Mouse (Mus musculus) bone marrow macrophage, adult 2 months (primary cell): Measurements from ENCODE around the gene Spred1. TPM values are rescaled to one million over a fixed set of nuclear protein-coding genes. Genes with fewer than 3 reads are reported as not detected.

ENCODE experiments used
- H3K27ac ChIP-seq: 2 replicates; pipeline ENCODE4 v1.5.1; 2012; ENCODE audit warnings: low read depth, low read length; ENCODE audit not compliant: insufficient read depth
- H3K4me1 ChIP-seq: 2 replicates; pipeline ENCODE4 v1.6.1; 2012; ENCODE audit warnings: low read length; ENCODE audit not compliant: control insufficient read depth, insufficient read depth
- H3K4me3 ChIP-seq: 2 replicates; pipeline ENCODE4 v1.5.1; 2012; ENCODE audit warnings: mild to moderate bottlenecking, low read length, moderate library complexity; ENCODE audit not compliant: insufficient read depth
- CTCF ChIP-seq: IDR thresholded peaks from 2 replicates; pipeline ENCODE4 v1.5.1; 2012; ENCODE audit warnings: low read depth, mild to moderate bottlenecking, low read length, moderate library complexity
- POLR2A ChIP-seq: IDR thresholded peaks from 2 replicates; pipeline ENCODE4 v1.6.1; 2012; ENCODE audit warnings: mild to moderate bottlenecking, low read depth, low read length, borderline replicate concordance
- polyA plus RNA-seq: library from polyadenylated mRNA; stranded (reverse); fragments of >200 nt; gene quantifications from 2 replicates; pipeline ENCODE4 v1.2.4, GENCODE M21; 2012; ENCODE audit not compliant: missing spikeins, insufficient read depth, insufficient read length

Spred1 gene
- polyA plus RNA-seq, 1 experiment, result 59.1 TPM

DNA sequence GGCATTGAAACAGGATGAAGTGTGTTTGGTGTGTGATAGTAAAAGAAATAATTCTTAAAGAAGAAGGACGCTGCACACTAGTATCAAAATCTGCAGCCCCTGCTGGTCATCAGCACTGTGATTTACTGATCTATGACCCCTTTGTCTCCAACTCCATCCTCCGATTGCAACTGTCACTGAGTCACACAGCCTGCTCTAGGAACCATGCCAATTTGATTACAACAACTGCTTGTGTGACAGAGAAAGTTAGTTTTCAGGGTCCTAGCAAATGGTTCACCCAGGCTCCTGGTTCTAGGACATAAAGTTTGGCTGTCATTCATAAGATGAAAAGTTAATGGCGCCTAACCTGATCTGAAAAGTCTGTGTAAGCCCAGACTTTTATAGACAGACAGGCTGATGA lies 25.7 kb upstream of the Spred1 start:
- Histone ChIP-seq H3K4me1 (peaks cover 43% of the 10 kb centered on the region), H3K27ac (peak overlapping the region; percentile 50), H3K4me3 (no peak overlapping the region)
- TF ChIP-seq POLR2A (no peak), CTCF (no peak)

DNA sequence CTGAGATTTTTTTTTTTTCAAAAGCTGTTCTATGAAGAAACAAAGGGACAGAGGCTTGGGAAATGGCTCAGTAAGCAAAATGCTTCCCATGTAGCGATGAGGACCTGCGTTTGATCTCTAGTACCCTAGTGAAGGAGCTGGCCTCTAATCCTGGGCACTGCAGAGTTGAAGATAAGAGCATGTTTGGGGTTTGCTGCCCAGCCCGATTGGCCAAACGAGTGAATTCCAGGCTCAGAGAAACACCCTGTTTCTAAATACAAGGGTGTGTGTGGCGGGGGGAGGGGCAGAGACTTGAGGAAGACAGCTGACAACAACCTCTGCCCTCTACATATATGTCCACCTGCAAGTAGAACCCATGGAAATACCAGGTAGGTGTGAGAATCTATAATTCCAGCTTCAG lies 23.9 kb upstream of the Spred1 start:
- Histone ChIP-seq H3K4me1 (peaks cover 34% of the 10 kb centered on the region), H3K4me3 (no peak overlapping the region)

DNA sequence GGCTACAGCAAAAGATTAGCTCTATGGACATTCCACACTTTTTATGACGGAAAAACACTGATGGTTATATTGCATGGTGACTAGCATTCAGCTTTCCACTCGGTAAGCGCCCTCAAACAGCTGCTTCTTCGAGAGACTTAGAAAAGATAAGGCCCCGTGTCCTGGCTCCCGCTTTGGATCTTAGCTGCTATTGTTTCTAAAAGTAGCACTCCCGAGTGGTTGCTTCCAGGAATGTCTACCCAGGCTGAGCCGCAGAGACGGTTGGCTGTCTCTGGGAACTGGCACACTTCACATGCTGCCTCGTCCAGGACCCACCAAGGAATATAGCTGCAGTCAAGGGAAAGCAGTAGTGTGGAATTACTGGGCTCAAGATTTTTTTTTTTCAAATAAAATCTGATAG lies 21.9 kb upstream of the Spred1 start:
- TF ChIP-seq CTCF (no peak), POLR2A (no peak)
- H3K27ac ChIP-seq, result no peak overlapping the region
- H3K4me3 ChIP-seq, result no peak overlapping the region
- peaks cover 17% of the 10 kb centered on the region for H3K4me1 ChIP-seq

More for the DNA sequence above, 23.9 kb upstream of the Spred1 start:
- no peak overlapping the region for H3K27ac ChIP-seq
- TF ChIP-seq CTCF, result no peak
- TF ChIP-seq POLR2A, result no peak

DNA sequence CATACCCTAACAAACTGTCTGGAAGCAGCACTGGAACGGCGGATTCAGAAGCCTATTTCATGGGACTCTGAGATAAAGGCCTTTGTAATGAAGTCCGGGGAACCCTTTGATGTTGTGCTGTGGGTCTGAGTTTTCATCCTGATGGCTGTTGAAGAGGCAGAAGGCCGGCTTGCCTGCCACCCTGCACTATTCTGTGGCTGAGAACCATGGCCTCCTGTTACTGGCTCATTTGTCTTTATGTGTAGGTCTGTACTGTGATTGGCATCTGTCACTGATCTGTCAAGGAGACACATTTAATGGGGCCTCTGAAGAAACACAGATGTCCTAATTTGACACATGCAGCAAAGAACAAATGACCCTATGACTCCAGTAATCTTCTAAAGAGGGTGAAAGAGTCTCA lies 17.7 kb upstream of the Spred1 start:
- no peak overlapping the region for H3K27ac ChIP-seq
- H3K4me1 ChIP-seq, result peaks cover 15% of the 10 kb centered on the region
- H3K4me3 ChIP-seq, result no peak overlapping the region
- TF ChIP-seq CTCF (no peak), POLR2A (no peak)

DNA sequence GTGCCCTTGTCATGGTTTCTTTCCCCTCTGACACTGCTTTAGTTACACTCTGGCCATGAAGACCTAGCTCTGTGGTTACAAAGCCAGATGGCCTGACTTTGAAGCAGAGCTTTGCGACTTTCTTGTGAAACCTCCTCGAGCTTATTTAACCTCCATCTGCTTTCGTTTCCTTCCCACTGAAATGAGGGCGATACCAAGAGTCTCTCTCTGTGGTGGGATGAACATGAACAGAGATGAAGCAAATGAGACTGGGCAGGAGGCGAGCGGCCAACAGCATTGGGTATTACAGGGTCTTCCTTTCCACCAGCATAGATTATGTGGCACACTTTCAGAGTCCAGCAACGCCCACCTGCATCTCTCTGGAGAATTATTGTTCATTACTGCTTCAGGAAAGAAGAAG lies 15.8 kb upstream of the Spred1 start:
- TF ChIP-seq CTCF, result no peak
- TF ChIP-seq POLR2A, result no peak
- H3K27ac ChIP-seq, result peak overlapping the region; percentile 94
- H3K4me3 ChIP-seq, result peak overlapping the region; percentile 52
- H3K4me1 ChIP-seq, result peaks cover 31% of the 10 kb centered on the region

DNA sequence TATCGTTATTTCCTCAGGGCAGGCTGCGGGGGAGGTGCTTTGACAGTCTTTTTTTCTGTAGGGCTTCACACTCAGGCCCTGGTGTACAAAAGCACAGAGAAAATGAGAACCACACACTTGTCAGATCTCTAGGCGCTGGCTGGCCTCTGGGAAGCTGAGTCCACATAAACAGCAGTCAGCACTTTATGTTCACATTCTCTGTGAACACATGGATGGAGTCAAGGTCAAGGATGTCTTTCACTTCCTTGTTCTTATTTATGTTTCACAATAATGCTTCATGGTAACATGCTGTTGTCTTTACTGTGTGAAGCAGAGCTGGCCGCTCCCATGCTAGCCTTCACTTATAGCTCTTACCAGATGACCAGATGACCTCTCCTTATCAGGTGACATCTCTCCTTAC lies 13.1 kb upstream of the Spred1 start:
- TF ChIP-seq POLR2A (no peak), CTCF (no peak)
- peaks cover 35% of the 10 kb centered on the region for H3K4me1 ChIP-seq
- H3K4me3 ChIP-seq, result no peak overlapping the region
- H3K27ac ChIP-seq, result peak overlapping the region; percentile 90

DNA sequence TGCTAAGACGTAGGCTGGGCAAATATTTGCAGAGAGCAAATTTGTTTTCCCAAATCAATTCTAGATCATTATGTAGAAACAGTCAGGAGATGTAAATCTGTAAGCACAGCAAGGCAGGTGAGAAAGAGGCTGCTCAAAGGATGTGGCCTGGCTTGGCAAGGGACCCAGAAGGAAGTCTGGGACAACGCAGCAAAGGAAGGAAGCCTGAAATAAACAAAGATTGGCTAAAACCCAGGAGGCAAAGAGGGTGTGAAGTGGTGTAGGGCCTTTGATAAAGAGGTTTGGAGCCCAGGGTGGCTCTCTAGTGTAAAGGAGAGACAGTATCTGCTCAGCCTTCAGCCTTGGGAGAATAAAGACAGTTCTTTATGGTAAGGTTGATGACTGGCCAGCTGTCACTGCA lies 11.9 kb upstream of the Spred1 start:
- H3K4me1 ChIP-seq, result peaks cover 44% of the 10 kb centered on the region
- no peak for TF ChIP-seq POLR2A
- no peak for TF ChIP-seq CTCF
- no peak overlapping the region for H3K4me3 ChIP-seq
- peak overlapping the region; percentile 57 for H3K27ac ChIP-seq

DNA sequence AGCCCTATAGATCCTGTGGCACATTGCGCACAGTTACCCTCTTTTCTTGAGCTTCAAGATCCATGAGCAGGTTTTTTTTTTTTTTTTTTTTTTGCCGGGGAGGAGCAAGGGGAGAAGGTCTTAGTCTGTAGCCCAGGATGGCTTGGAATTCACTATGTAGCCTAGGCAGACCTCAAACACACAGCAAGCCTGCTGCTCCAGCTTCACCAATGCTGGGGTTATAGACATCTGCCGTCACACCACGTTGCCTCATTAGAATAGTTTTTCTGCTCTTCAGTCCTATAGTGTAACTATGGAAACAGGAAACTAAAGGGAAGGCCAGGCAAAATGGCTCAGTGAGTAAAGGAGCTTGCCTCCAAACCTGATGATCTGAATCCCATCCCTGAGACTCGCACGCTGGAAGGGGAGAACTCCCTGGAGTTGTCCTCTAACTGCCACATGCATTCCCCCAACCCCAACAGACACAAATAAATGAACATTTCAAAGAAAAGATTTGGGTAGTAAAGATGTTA lies 10.8 kb upstream of the Spred1 start:
- H3K27ac ChIP-seq, result no peak overlapping the region
- TF ChIP-seq POLR2A (no peak), CTCF (no peak)
- H3K4me3 ChIP-seq, result no peak overlapping the region
- H3K4me1 ChIP-seq, result peaks cover 52% of the 10 kb centered on the region

DNA sequence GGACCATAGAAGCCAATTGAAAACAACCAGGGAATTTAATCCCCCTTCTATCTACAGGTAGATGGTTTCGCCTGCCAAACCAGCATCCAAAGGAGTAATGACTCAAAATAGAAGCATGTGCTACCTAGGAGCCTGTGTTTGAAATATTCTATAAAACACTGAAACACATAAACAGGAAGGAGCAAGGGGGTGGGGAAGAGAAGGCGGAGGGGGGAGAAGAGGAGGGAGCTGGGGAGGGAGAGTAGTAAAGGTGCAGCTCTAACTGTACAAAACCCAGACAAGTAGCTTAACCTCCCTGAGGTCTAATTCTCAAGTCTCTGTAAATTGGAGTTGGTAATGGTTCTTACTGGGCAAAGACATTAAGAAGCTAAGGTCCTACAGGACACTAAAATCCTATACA lies 7.9 kb upstream of the Spred1 start:
- Histone ChIP-seq H3K4me3 (no peak overlapping the region), H3K27ac (no peak overlapping the region), H3K4me1 (peaks cover 39% of the 10 kb centered on the region)
- TF ChIP-seq POLR2A (no peak), CTCF (no peak)

DNA sequence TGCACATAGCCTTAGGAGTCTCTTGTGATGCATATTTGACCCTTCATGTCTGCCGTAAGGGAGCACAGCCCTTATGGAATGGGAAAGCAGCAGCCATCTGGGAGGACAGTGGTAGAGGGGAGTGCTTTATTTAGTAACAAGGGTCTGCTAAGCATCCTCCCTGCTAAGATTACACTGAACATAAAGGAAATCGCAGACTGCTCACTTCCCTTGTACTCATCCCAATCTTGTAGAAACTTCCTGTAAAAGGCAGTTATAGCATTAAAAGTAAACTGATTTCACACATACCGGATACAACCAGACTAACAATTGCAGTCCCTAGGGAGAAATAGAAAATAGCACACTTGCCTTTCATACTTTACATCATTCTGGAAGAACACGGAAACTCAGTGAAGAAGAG lies 7.4 kb upstream of the Spred1 start:
- TF ChIP-seq CTCF (no peak), POLR2A (no peak)
- Histone ChIP-seq H3K27ac (peak overlapping the region; percentile 43), H3K4me1 (peaks cover 36% of the 10 kb centered on the region), H3K4me3 (no peak overlapping the region)

DNA sequence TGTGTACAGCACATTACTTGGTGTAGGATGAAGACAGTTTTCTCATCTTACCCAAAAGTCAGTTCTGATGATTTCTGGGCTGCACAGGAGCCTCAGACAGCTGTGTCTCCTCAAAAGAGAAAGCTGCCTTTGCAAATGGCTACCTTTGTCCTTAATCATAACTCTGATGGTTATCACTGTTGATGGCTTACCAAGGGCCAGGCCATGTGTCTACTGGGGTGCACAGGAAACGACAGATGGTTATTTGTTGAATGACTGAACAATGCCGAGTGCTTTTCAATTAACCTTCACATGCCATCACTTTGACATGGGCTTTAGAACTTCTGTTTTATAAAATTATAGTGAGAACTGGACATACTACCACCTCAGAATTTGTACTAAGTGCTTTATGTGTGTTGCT lies 2.7 kb upstream of the Spred1 start:
- Histone ChIP-seq H3K4me1 (peaks cover 21% of the 10 kb centered on the region), H3K27ac (no peak overlapping the region), H3K4me3 (no peak overlapping the region)
- no peak for TF ChIP-seq CTCF
- TF ChIP-seq POLR2A, result no peak
